Mouse (Mus musculus): Measurements from ENCODE around the gene Hoxc6. TPM values are rescaled to one million over a fixed set of nuclear protein-coding genes. Genes with fewer than 3 reads are reported as not detected.

The Hoxc6 gene
- total and polyA plus RNA-seq, 3 experiments = 0.42 to 4.5 (median 0.79) TPM

DNA sequence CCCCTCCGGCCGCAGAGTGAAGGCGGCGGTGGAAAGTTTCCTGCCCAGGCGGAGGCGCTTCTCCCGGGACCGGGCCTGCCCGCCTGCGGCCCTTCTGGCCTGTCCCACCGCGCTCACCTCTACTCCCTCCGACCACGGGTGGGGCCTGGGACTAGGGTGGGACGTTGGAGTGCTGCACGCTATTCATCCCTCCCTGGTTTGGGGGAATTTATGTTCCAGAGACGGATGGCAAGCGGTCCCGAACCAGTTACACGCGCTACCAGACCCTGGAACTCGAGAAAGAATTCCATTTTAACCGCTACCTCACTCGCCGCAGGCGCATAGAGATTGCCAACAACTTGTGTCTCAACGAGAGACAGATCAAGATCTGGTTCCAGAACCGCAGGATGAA lies 16.9 kb downstream of the Hoxc6 start:
- dilution Hi-C loops (cut with MboI; ENCODE audit: extremely low pct_ligation_motif_present, extremely low pct_unique_long_range_greater_than_20kb, low sequenced_read_pairs) = no loop called here
- H3K36me3 ChIP-seq (replicated peaks in 1 of 2; ENCODE audit: control insufficient read depth in 1 of 2, insufficient read depth in 1 of 2, low read length in 1 of 2) = no peaks in the 10 kb centered on the region
- H3K4me2 ChIP-seq (ENCODE audit: insufficient read depth, low read depth, poor library complexity, severe bottlenecking) = no peak overlapping the region
- H3K27ac ChIP-seq (ENCODE audit: insufficient read depth, low read depth) = no peak overlapping the region
- peaks cover 7% of the 10 kb centered on the region for H3K9me3 ChIP-seq (replicated peaks; ENCODE audit: low read length)
- no peaks in the 10 kb centered on the region for H3K27me3 ChIP-seq (replicated peaks)
- no peak for DNase-seq (ENCODE audit: extremely low read depth)
- in situ Hi-C loops (cut with MboI; ENCODE audit: low pct_ligation_motif_present, low pct_unique_long_range_greater_than_20kb, low sequenced_read_pairs) = loop anchor here (10.0 kb wide), 1 partner anchor 160 kb away; no protein-coding TSS in a partner anchor
- TF ChIP-seq TBP (conservative IDR thresholded peaks at IDR 0.05; ENCODE audit: low read depth, low read length) = no peak
- TF ChIP-seq POLR2AphosphoS2 (IDR thresholded peaks at IDR 0.05; ENCODE audit: low read depth, low read length) = no peak
- TF ChIP-seq BHLHE40 (IDR thresholded peaks at IDR 0.05; ENCODE audit: low read depth, low read length) = no peak
- no peak for TF ChIP-seq SIN3A (IDR thresholded peaks at IDR 0.05; ENCODE audit: low read length)
- no peak for TF ChIP-seq SMC3 (IDR thresholded peaks at IDR 0.05; ENCODE audit: low read depth, low read length)
- TF ChIP-seq ZMIZ1 (IDR thresholded peaks at IDR 0.05; ENCODE audit: low read depth, low read length) = no peak
- TF ChIP-seq HCFC1 (IDR thresholded peaks at IDR 0.05; ENCODE audit: low read depth, low read length) = no peak
- TF ChIP-seq USF2 (conservative IDR thresholded peaks at IDR 0.05; ENCODE audit: low read depth, low read length) = no peak
- no peak for TF ChIP-seq TCF12 (IDR thresholded peaks at IDR 0.05; ENCODE audit: low read depth, low read length)
- TF ChIP-seq UBTF (IDR thresholded peaks at IDR 0.05; ENCODE audit: low read depth, low read length) = no peak
- no peak for TF ChIP-seq ZNF384 (IDR thresholded peaks at IDR 0.05; ENCODE audit: low read depth, low read length)
- TF ChIP-seq POLR2A (IDR thresholded peaks at IDR 0.05; ENCODE audit: low read depth, low read length) = no peak
- no peak for TF ChIP-seq MYC (IDR thresholded peaks at IDR 0.05; ENCODE audit: low read depth, low read length)
- TF ChIP-seq ETS1 (conservative IDR thresholded peaks at IDR 0.05; ENCODE audit: low read depth, low read length) = no peak
- TF ChIP-seq JUN (IDR thresholded peaks at IDR 0.05; ENCODE audit: insufficient read depth, low read depth, low read length) = no peak
- H3K4me1 ChIP-seq (ENCODE audit: control insufficient read depth in 1 of 2, insufficient read depth in 2 of 2) = peaks cover 10 to 39% of the 10 kb centered on the region in 2 experiments; a peak in 3 of 4 replicates
- H3K4me3 ChIP-seq (replicated peaks in 1 of 3; ENCODE audit: low read depth in 2 of 3, low read length in 2 of 3, poor library complexity in 1 of 3) = no peak overlapping the region
- no peak overlapping the region for H3K9ac ChIP-seq (ENCODE audit: insufficient read depth, low read depth)
- H3K79me2 ChIP-seq (replicated peaks; ENCODE audit: control insufficient read depth, extremely low read depth, insufficient read depth, poor library complexity, severe bottlenecking) = no peaks in the 10 kb centered on the region

DNA sequence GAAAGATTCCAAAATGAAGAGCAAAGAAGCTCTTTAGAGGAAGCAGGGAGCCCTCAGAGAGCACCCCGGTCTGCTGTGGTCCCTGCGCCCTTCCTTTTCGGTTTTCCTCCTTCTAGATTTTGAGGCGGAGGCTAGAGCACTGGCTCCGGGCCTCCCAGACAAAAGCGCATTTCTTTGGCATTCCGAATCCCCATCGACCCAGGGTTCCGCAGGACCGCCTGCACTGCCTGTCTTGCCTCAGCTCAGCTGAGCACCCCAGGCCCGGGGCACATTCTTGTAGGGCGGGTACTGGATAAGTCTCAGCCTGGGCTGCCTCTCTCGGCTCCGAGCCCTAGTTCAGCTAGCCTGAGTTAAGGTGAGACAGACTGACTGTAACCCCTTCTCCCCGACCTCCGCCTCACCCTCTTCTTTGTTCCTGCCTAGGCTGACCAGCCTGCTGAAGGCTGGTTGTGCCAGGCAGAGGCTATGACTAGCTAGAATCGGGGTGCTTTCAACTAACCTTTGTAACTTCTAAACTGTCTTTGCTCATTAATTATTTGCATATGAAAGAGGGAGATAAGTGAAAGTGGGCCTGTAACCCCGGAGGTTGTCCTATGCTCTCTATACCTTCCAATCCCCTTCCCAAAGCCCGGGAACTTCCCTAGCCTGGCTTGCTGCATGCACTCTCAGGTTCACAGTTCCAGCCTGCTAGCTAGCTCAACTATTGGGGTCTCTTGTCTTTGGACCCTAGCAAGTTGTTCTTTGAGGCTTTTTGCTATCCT lies 17.5 kb downstream of the Hoxc6 start:
- Histone ChIP-seq H3K9ac (ENCODE audit: insufficient read depth, low read depth) (no peak overlapping the region), H3K4me2 (ENCODE audit: insufficient read depth, low read depth, poor library complexity, severe bottlenecking) (no peak overlapping the region), H3K4me1 (ENCODE audit: control insufficient read depth in 1 of 2, insufficient read depth in 2 of 2) (peaks cover 10 to 43% of the 10 kb centered on the region in 2 experiments; a peak in 3 of 4 replicates), H3K4me3 (replicated peaks in 1 of 3; ENCODE audit: low read depth in 2 of 3, low read length in 2 of 3, poor library complexity in 1 of 3) (no peak overlapping the region), H3K9me3 (replicated peaks; ENCODE audit: low read length) (peaks cover 7% of the 10 kb centered on the region), H3K36me3 (replicated peaks in 1 of 2; ENCODE audit: control insufficient read depth in 1 of 2, insufficient read depth in 1 of 2, low read length in 1 of 2) (no peaks in the 10 kb centered on the region), H3K27ac (ENCODE audit: insufficient read depth, low read depth) (no peak overlapping the region), H3K79me2 (replicated peaks; ENCODE audit: control insufficient read depth, extremely low read depth, insufficient read depth, poor library complexity, severe bottlenecking) (no peaks in the 10 kb centered on the region), H3K27me3 (replicated peaks) (no peaks in the 10 kb centered on the region)
- dilution Hi-C loops (cut with MboI; ENCODE audit: extremely low pct_ligation_motif_present, extremely low pct_unique_long_range_greater_than_20kb, low sequenced_read_pairs) (no loop called here), in situ Hi-C loops (cut with MboI; ENCODE audit: low pct_ligation_motif_present, low pct_unique_long_range_greater_than_20kb, low sequenced_read_pairs) (loop anchor here (10.0 kb wide), 1 partner anchor 159 kb away; no protein-coding TSS in a partner anchor)
- no peak for DNase-seq (ENCODE audit: extremely low read depth)
- TF ChIP-seq MEF2A (IDR thresholded peaks at IDR 0.05; ENCODE audit: borderline replicate concordance, low read depth, low read length) (no peak), POLR2A (IDR thresholded peaks at IDR 0.05; ENCODE audit: low read depth, low read length) (no peak), EP300 (IDR thresholded peaks at IDR 0.05; ENCODE audit: low read length) (no peak), IRF4 (IDR thresholded peaks at IDR 0.05; ENCODE audit: low read depth, low read length) (no peak), ETS1 (conservative IDR thresholded peaks at IDR 0.05; ENCODE audit: low read depth, low read length) (no peak), NELFE (IDR thresholded peaks at IDR 0.05; ENCODE audit: low read depth, low read length) (no peak), CHD2 (IDR thresholded peaks at IDR 0.05; ENCODE audit: low read length) (no peak), SIN3A (IDR thresholded peaks at IDR 0.05; ENCODE audit: low read length) (no peak), MAFK (IDR thresholded peaks at IDR 0.05; ENCODE audit: insufficient replicate concordance, low read length) (no peak), JUND (conservative IDR thresholded peaks at IDR 0.05; ENCODE audit: low read depth, low read length) (no peak), UBTF (IDR thresholded peaks at IDR 0.05; ENCODE audit: low read depth, low read length) (no peak), MAZ (IDR thresholded peaks at IDR 0.05; ENCODE audit: low read depth, low read length) (no peak), ZKSCAN1 (IDR thresholded peaks at IDR 0.05; ENCODE audit: borderline replicate concordance, low read depth, low read length) (no peak), ELF1 (IDR thresholded peaks at IDR 0.05; ENCODE audit: low read depth, low read length) (no peak), RCOR1 (conservative IDR thresholded peaks at IDR 0.05; ENCODE audit: low read depth, low read length) (no peak), PAX5 (IDR thresholded peaks at IDR 0.05; ENCODE audit: low read length) (no peak), ZMIZ1 (IDR thresholded peaks at IDR 0.05; ENCODE audit: low read depth, low read length) (no peak), BHLHE40 (IDR thresholded peaks at IDR 0.05; ENCODE audit: low read depth, low read length) (no peak)
